Mouse (Mus musculus) heart, embryonic 11.5 days (tissue): ENCODE results near the gene Cacna1e. TPM values are rescaled to one million over a fixed set of nuclear protein-coding genes. Genes with fewer than 3 reads are reported as not detected.

Source experiments
- ATAC-seq: fragments of 200-750 bp; cut with Nextera tagmentation; replicated peaks from 2 replicates; pipeline ENCODE4 v1.8.0; 2017; ENCODE audit warnings: moderate library complexity; ENCODE audit not compliant: insufficient number of reproducible peaks, low FRiP score, low TSS enrichment
- H3K27ac ChIP-seq: fragments of 300-500 bp; sonication (generic); 2 replicates; pipeline ENCODE4 v1.5.1; 2014; ENCODE audit warnings: mild to moderate bottlenecking, low read depth, low read length
- H3K27me3 ChIP-seq: fragments of 300-500 bp; sonication (generic); 2 replicates; pipeline ENCODE4 v1.6.1; 2014; ENCODE audit warnings: mild to moderate bottlenecking, low read length, mixed read lengths; ENCODE audit not compliant: control insufficient read depth, insufficient read depth
- H3K36me3 ChIP-seq: fragments of 300-500 bp; sonication (generic); 2 replicates; pipeline ENCODE4 v1.6.1; 2014; ENCODE audit warnings: mild to moderate bottlenecking, low read length, moderate library complexity, mixed read lengths; ENCODE audit not compliant: control insufficient read depth, insufficient read depth
- H3K4me1 ChIP-seq: fragments of 300-500 bp; sonication (generic); 2 replicates; pipeline ENCODE4 v1.6.1; 2014; ENCODE audit warnings: low read length; ENCODE audit not compliant: control insufficient read depth, insufficient read depth
- H3K4me2 ChIP-seq: fragments of 300-500 bp; sonication (generic); 2 replicates; pipeline ENCODE4 v1.6.1; 2014; ENCODE audit warnings: mild to moderate bottlenecking, moderate library complexity
- H3K4me3 ChIP-seq: fragments of 300-500 bp; sonication (generic); 2 replicates; pipeline ENCODE4 v1.5.1; 2014; ENCODE audit warnings: low read depth, low read length
- H3K9ac ChIP-seq: fragments of 300-500 bp; sonication (generic); 2 replicates; pipeline ENCODE4 v1.6.1; 2014; ENCODE audit warnings: mild to moderate bottlenecking, low read depth, low read length, moderate library complexity
- H3K9me3 ChIP-seq: fragments of 300-500 bp; sonication (generic); replicated peaks from 2 replicates; pipeline ENCODE4 v1.6.1; 2016; ENCODE audit warnings: low read length; ENCODE audit not compliant: control insufficient read depth
- WGBS: fragments of 180-500 bp; shearing (Covaris S2); extraction: QIAGEN DNeasy Blood & Tissue Kit; methylation state at CpG from one replicate; pipeline ENCODE4 v1.1.7; 2014; ENCODE audit not compliant: insufficient replicate concordance; 5-methylcytosine and 5-hydroxymethylcytosine counted together
- polyA plus RNA-seq: library from polyadenylated mRNA; unstranded; fragments of >200 nt; fragmentation: Nextera tagmentation; extraction: Ambion mirVana; gene quantifications from 2 replicates; pipeline ENCODE4 v1.2.1, GENCODE M21; 2014

The Cacna1e gene
- polyA plus RNA-seq, 1 experiment from 2014 or later = 0.66 TPM

DNA sequence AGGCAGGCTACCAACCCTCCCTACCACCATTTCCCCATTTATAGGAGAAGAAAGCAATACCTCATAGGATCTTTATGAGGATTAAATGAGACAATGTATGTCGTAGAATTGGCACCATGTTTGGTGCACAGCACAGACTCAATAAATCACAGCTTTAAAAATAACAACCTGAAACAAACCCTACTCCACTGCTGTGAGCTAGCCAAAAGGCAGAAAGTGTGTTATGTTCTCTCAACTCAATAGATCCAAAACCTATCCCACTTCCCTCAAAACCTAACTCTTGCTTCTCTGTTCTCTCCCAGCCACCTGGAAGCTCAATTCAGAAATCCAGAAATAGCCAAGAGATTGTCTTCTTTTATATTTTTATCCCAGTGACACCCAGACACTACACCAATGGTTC lies 331.2 kb downstream of the Cacna1e start:
- no peak overlapping the region for H3K9ac ChIP-seq
- no peaks in the 10 kb centered on the region for H3K9me3 ChIP-seq
- H3K27ac ChIP-seq = no peak overlapping the region
- no peaks in the 10 kb centered on the region for H3K36me3 ChIP-seq
- no peak for ATAC-seq
- H3K4me2 ChIP-seq = no peak overlapping the region
- no peak overlapping the region for H3K4me3 ChIP-seq
- H3K4me1 ChIP-seq = no peaks in the 10 kb centered on the region
- H3K27me3 ChIP-seq = no peaks in the 10 kb centered on the region
- WGBS = 67% methylated on average over 1 of the region's 1 CpGs

DNA sequence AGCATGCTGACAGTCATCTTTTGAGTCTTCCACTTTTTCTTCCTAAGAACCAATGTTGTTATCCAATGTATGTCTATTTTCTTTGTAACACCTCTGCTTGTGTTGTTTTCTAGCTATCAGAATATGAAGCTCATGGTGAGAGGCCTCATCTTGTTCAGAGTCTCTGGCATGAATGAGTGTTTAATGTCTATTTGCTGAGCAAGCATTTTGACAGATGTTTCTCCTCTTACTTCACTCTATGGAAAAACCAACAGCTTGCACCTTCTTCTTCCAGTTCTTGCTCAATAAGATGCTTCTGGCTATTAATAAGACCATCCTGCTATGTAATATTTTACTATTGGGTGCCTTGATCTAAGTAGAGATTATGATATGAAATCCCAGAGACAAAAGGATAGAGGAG lies 346.9 kb downstream of the Cacna1e start:
- H3K27me3 ChIP-seq = no peaks in the 10 kb centered on the region
- H3K27ac ChIP-seq = no peak overlapping the region
- H3K4me2 ChIP-seq = no peak overlapping the region
- H3K9ac ChIP-seq = no peak overlapping the region
- no peak overlapping the region for H3K4me3 ChIP-seq
- ATAC-seq = no peak
- no peaks in the 10 kb centered on the region for H3K9me3 ChIP-seq
- no peaks in the 10 kb centered on the region for H3K4me1 ChIP-seq
- H3K36me3 ChIP-seq = no peaks in the 10 kb centered on the region

DNA sequence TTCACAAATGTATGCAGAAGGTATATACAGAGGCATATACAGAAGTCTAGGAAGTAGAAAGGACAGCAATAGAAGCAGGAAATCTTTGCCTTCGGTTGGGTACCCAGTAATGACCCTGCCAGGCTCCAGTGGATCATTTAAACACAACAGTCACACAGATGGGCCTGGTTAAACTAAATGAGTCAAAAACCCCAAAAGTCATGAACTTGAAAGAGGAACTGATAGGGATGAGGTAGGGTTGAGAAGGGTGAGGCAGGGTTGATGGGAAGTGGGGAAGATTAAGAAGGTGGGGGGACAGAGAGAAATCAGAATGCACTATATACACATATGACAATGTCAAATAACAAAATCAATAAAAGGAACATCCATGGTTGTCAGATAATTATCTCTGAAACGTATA lies 347.5 kb downstream of the Cacna1e start:
- Histone ChIP-seq H3K9ac (no peak overlapping the region), H3K9me3 (no peaks in the 10 kb centered on the region), H3K4me2 (no peak overlapping the region), H3K36me3 (no peaks in the 10 kb centered on the region), H3K27ac (no peak overlapping the region), H3K4me3 (no peak overlapping the region), H3K27me3 (no peaks in the 10 kb centered on the region), H3K4me1 (no peaks in the 10 kb centered on the region)
- WGBS = 75% methylated on average over 2 of the region's 2 CpGs
- no peak for ATAC-seq

DNA sequence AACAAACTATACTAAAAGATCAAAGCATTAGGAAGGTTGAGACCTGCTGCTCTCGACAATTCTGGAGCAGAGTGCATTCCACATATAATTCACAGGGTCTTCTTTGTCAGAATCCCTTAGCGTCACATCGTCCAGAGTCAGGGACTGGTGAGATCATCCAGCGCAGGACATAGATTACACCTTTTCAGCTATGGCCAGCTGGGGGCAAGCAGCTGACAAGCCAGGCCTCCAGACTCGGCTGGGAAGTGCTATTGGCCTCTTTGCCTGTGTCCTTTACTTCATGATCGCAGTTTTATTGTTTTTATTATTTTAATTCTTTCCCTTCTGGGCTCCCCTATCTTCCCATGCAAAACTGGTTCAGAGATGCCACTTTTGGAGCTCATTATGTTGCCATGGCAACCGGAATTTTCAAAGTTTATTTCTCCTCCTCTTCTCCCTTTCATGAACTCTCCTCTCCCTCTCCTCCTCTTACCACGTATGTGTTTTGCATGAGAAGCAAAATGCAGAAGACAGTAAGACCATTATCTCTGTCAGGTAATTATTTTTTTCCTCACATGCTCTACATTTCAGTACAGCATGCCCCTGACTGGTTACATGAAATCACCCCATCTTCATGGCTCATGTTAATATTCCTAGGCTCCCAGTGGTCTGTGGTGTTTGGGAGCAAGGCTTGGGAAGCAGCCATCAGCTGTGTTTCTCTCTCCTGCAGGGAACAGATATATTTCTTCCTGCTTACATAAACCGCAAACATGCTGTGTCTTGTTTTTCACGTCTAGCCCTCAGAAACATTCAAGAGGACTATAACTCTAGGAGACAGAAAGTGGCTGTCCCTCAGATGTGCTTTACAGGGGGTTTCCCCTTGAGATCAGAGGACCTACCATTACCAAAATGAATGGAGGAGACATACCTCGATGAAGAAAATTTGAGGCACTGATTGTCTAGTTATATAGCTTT lies 351.0 kb downstream of the Cacna1e start:
- Histone ChIP-seq H3K36me3 (no peaks in the 10 kb centered on the region), H3K9ac (no peak overlapping the region), H3K9me3 (no peaks in the 10 kb centered on the region), H3K27ac (no peak overlapping the region), H3K27me3 (no peaks in the 10 kb centered on the region), H3K4me3 (no peak overlapping the region), H3K4me2 (no peak overlapping the region), H3K4me1 (no peaks in the 10 kb centered on the region)
- WGBS = 69% methylated on average over 11 of the region's 11 CpGs
- no peak for ATAC-seq

DNA sequence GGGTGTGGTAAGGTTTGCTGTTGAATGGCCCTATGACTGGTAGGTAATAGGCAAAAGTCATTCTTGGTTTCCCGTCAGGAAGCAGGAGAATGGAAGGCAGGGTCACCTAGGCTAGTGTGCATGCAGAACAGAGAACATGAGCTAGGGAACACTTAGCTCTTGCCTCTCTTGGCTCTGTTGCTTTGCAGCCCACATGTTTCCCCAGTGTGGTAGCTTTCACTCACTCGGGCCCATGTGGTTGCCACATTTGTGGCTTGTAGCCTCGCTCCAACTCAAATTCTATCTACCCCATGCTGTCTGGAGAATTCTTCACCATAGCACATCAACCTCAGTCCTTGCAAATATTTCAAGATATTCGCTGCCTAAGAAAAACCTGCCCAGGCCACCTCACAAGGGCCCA lies 354.6 kb downstream of the Cacna1e start:
- H3K27me3 ChIP-seq = no peaks in the 10 kb centered on the region
- 86% methylated on average over 4 of the region's 4 CpGs for WGBS
- no peak overlapping the region for H3K4me3 ChIP-seq
- H3K27ac ChIP-seq = no peak overlapping the region
- H3K36me3 ChIP-seq = no peaks in the 10 kb centered on the region
- no peak overlapping the region for H3K9ac ChIP-seq
- H3K4me2 ChIP-seq = no peak overlapping the region
- no peaks in the 10 kb centered on the region for H3K4me1 ChIP-seq
- no peak for ATAC-seq
- H3K9me3 ChIP-seq = no peaks in the 10 kb centered on the region

DNA sequence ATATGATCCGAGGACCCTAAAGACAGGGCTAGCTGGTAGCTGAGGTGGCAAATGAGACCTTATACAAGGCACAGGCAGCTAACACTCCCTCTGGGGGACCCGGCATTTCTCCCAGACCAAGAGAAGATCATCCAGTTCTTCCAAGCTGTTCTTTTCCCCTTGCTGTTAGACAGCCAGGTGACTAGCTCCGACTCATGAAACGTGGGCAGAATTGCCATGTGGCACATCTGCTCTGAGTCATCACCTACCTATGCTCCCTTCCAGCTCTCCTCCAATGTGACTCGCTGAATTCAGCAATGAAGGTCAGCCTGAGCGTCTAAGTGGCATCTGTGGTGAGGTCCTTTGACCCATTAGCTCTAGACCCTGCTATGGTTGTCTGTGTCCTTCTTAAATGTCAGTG lies 355.5 kb downstream of the Cacna1e start:
- Histone ChIP-seq H3K27me3 (no peaks in the 10 kb centered on the region), H3K27ac (no peak overlapping the region), H3K9me3 (no peaks in the 10 kb centered on the region), H3K4me2 (no peak overlapping the region), H3K4me3 (no peak overlapping the region), H3K9ac (no peak overlapping the region), H3K4me1 (no peaks in the 10 kb centered on the region), H3K36me3 (no peaks in the 10 kb centered on the region)
- no peak for ATAC-seq
- 81% methylated on average over 6 of the region's 6 CpGs for WGBS

DNA sequence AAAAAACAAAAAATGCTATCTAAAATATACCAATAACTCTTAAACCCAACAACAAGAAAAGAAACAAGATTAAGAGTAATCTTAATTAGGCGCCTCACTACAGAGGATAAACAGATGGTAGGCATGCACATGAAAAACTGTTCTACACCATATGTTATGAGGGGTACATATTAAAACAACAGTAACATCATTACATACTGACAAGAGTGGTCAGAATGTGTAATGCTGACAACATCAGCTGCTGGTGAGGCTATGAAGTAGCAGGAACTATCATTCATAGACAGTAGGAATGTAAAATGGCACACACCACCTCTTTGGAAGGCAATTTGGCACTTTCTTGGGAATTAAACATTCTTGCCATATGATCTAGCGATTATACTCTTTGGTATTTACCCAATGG lies 363.6 kb downstream of the Cacna1e start:
- Histone ChIP-seq H3K4me3 (no peak overlapping the region), H3K36me3 (no peaks in the 10 kb centered on the region), H3K9ac (no peak overlapping the region), H3K4me2 (no peak overlapping the region), H3K9me3 (no peaks in the 10 kb centered on the region), H3K27me3 (no peaks in the 10 kb centered on the region), H3K27ac (no peak overlapping the region), H3K4me1 (no peaks in the 10 kb centered on the region)
- WGBS = 87% methylated on average over 2 of the region's 2 CpGs
- ATAC-seq = no peak

DNA sequence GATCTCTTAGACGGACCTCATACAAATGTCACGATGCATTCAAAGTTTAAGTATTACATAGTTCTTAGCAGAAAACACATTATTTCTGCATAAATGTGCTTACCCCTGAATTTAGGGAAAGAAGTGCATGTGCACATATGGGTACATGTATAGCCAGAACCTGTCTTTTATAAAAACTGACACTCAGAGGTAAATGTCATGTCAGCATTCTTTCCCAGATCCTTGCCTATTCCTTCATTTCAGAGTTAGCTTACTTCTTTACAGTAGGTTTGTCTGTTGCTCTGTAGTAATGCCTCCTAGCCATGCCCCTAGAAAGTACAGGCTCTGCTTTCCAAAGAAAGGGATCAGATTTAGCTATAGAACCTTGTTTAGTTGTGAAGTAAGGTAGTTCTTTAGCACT lies 369.0 kb downstream of the Cacna1e start:
- 90% methylated on average over 2 of the region's 2 CpGs for WGBS
- H3K9me3 ChIP-seq = no peaks in the 10 kb centered on the region
- H3K9ac ChIP-seq = no peak overlapping the region
- H3K27ac ChIP-seq = no peak overlapping the region
- H3K27me3 ChIP-seq = no peaks in the 10 kb centered on the region
- no peaks in the 10 kb centered on the region for H3K4me1 ChIP-seq
- no peak overlapping the region for H3K4me2 ChIP-seq
- H3K4me3 ChIP-seq = no peak overlapping the region
- H3K36me3 ChIP-seq = no peaks in the 10 kb centered on the region
- no peak for ATAC-seq

DNA sequence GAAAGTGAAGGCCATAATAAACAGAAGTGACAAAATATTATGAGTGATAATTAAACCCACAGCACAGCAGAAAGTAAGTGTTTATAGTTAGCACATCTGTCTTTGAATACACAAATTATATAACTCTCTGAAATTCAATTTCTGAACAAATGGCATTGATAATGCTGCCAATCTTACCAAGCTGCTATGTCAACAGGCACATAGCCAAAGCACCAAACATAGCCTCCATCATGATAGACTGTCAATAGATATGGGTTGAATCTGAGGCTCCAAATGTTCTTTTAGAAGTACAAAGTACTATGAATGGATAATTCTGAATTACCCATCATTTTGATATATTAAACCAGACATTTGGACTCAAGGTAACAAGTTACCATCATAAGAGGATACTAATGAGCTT lies 372.6 kb downstream of the Cacna1e start:
- Histone ChIP-seq H3K36me3 (no peaks in the 10 kb centered on the region), H3K27ac (no peak overlapping the region), H3K27me3 (no peaks in the 10 kb centered on the region), H3K9ac (no peak overlapping the region), H3K4me1 (no peaks in the 10 kb centered on the region), H3K9me3 (no peaks in the 10 kb centered on the region), H3K4me2 (no peak overlapping the region), H3K4me3 (no peak overlapping the region)
- no peak for ATAC-seq
